Mouse (Mus musculus) megakaryocyte-erythroid progenitor cell, adult 5-6 weeks (primary cell): Measurements from ENCODE around the gene Olfr110. TPM values are rescaled to one million over a fixed set of nuclear protein-coding genes. Genes with fewer than 3 reads are reported as not detected.
"Not testable (repeated sequence)": the region's sequence is repeated elsewhere in the genome, so short reads cannot be mapped to it uniquely, and the experiment has no call there.

ENCODE experiments used
- ATAC-seq: replicated peaks from 2 replicates; pipeline ENCODE4 v1.8.0; 2016; ENCODE audit warnings: mild to moderate bottlenecking, inconsistent platforms; ENCODE audit not compliant: severe bottlenecking, poor library complexity, low FRiP score, low TSS enrichment
- total RNA-seq, 2 experiments: library from RNA; stranded (forward) in 1 of 2; stranded (reverse) in 1 of 2; fragments of 200-1000, 215-1000 nt in 1 of 2; fragments of >200 nt in 1 of 2; fragmentation: Nextera tagmentation in 1 of 2; gene quantifications; 2 replicates each; pipeline ENCODE4 v1.2.3; 2014 to 2017

Olfr110 gene
- total RNA-seq (2014; fragmentation: Nextera tagmentation) (not detected in 2 replicates), total RNA-seq (2017) (not detected in 2 replicates)

DNA sequence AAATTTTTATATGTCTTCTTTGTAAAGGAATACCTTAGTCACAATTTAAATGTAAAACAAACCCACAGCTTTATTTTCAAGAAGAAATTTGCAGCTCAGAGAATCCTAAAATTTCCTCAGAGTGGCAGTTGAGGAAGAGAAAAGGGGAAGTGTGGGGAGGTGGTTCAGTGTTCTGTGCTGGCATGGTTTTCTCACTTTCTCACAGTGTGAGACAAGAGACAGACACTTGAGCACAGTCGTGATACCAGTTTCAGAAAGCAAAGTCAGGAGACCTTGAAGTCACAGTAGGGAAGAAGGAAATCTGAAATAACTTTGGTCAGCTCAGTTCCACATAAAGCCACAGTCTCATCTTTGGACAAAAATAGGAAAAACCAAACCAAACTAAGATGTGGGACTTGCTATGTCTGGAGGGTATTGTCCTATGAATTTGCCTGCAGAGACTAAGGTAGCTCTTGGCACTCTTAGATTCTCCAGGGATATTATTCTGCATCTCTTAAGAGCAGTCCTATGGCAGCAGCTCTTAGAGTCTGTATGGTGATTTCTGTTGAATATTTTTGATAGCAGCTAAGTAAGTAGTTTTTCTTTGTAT is at the start of gene Olfr110:
Gene Olfr110, plus strand, starts transcription at position 539 of the 589 bp plus-strand sequence.
- no peak for ATAC-seq

DNA sequence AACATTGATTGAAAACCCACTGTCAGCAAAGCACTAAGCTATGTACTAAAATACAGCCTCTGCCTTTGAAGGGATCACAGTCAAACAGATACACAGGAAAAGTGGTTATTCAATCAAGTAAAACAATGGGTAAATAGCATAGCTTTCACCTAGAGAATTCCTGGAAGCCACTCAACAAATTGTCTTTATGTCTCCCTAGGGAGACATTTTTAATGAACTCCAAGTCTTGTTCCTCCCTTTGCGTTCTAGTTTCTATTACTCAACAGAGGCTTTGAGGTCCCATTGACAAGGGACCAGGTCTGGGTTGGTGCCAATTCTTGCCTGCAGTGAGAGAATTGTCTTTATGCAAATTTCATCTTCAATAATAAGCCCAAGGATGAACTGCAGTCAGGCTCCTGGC is 47.1 kb upstream of the Olfr110 start, which contains the start of gene Olfr108:
Gene Olfr108, plus strand, starts transcription at position 301 of the 400 bp plus-strand sequence.
- ATAC-seq, result no peak

DNA sequence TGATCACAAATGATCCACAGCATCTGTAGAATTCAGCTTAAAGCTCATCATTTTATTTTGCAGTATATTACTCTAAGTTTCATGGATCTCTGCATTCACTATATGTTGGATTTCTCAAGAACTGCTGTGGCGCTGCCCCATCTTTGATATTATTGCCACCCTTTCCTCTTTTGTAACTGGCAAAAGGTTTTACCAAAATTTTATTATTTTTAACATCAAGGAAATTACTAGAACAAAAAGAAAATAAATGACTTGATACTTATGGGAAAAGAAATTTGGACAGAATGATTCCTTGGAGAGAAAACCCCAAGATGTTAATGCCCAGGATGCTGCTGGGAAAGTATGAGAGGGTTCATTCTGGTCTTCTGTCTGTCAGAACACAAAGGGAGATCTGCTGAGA is 33.7 kb upstream of the Olfr110 start, which contains the start of gene Olfr109:
Gene Olfr109, plus strand, starts transcription at position 301 of the 400 bp plus-strand sequence.
- no peak for ATAC-seq

DNA sequence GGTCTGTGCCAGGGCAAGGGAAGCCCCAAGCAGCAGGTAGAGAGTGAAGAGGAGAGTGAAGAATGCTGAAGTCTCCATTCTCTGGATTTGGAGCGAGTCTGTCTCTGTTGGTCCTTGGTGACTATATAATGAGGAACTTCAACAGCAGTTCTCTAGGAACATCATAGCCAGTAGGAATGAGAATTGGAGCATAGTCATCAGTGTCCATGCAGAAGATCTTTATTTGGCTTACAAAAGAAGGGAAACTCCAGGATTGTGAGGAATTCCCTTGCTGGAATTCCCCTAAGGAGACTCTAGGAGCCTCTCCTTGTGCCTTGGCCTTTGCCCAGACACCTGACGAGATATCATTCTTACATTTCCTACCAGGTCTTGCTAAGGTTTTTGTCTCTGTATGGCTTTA is 8.8 kb upstream of the Olfr110 start, which contains the start of gene H2-M2:
Gene H2-M2, minus strand, starts transcription at position 101 of the 400 bp plus-strand sequence.
- ATAC-seq, result no peak

DNA sequence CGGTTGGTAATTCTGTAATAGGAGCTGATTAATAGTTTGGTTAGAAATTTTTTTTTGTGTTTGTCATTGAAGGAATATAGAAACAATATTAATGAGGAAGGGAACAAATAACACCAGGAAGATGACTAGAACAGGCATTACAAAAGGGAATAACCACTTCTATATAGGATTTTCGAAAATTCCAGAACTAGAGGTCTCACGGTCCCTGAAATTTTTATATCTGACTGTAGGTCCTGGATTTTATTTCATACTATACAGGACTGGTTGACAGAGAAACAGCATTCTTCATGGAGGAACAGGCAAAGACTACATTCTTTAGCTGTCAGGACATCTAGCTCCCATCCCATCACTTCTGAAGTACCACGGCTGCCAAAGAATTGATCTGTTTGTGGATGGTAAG is 15.5 kb downstream of the Olfr110 start, which contains the start of gene Olfr111:
Gene Olfr111, plus strand, starts transcription at position 301 of the 400 bp plus-strand sequence.
- no peak for ATAC-seq

DNA sequence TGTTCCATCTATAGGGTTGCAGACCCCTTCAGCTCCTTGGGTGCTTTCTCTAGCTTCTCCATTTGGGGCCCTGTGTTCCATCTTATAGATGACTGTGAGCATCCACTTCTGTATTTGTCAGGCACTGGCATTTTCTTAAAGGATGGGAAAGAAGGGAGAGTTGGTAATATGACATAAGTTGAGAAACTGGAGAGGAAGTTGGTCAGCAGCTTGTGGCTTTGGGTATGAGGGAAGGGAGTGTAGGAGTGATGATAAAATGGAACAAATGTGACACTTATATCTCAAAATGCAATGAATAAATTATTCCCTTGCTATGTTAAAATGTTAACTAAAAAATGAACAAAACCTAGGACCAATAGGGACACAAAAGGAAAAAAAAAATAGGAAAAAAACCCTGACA is 32.3 kb downstream of the Olfr110 start:
- ATAC-seq, result not testable (repeated sequence)

DNA sequence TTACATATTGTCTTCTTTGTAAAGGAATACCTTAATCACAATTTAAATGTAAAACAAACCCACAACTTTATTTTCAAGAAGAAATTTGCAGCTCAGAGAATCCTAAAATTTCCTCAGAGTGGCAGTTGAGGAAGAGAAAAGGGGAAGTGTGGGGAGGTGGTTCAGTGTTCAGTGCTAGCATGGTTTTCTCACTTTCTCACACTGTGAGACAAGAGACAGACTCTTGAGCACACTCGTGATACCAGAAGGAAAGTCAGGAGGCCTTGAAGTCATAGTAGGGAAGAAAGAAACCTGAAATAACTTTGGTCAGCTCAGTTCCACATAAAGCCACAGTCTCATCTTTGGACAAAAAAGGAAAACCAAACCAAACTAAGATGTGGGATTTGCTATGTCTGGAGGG is 33.2 kb downstream of the Olfr110 start:
- not testable (repeated sequence) for ATAC-seq

DNA sequence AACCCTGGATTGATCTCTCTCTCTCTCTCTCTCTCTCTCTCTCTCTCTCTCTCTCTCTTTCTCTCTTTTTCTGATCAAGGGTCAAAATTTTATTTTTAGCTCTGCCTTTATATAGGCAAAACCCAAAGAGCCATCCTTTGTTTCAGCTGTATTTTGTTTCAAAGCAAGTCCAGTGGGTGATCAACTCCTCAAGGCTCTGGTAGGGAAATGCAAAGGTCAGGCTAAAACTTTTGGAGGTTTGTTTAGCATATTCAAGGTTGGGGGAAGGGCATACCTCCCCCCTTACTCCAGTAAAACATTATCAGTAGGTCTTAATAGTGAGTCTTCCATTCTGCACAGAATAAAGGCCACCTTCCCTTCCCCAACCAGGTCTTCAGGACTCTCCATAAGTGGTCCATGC is 42.9 kb downstream of the Olfr110 start:
- no peak for ATAC-seq

DNA sequence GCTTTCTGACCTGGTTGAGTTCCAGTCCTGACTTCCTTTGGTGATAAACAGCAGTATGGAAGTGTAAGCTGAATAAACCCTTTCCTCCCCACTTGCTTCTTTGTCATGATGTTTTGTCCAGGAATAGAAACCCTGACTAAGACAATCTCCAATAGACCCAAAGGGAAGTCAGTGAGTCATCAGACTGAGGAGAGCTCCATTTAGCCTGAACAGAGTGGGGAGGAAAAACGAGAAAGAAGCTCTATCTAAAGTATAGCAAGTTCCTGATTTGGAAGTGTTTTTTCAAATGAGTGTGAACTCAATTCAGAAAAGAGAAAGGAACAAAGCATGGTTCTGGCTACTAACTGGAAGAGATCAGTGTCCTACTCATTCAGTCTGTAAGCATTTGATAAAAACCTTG is 46.1 kb downstream of the Olfr110 start:
- not testable (repeated sequence) for ATAC-seq

DNA sequence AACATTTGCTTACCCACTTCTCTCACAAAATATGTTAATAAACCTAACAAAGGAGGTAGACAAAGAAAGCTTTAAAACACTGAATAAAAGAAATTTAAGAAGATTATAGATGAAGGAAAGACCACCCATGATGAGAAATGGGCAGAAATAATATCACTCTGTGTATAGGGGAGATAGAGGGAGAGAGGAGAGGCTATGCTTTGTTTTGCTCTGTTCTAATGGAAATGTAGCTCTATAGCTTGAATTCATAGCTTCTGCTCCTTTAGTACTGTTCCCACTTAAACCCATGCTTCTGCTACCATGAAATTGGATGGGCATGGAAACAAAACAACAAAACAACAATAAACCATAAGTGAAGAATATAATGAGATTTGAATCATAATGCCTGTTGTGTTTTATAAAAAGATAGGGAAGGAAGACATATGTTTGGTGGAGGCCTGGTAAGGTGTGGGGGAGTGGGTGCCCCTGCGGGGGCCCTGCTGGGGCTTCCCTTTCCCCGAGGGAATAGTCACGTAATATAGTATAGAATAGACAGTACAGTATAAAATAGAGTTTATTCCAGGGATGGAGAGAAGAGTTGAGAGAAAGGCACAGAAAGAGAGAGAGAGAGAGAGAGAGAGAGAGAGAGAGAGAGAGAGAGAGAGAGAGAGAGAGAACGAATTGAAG is 49.3 kb downstream of the Olfr110 start:
- no peak for ATAC-seq

DNA sequence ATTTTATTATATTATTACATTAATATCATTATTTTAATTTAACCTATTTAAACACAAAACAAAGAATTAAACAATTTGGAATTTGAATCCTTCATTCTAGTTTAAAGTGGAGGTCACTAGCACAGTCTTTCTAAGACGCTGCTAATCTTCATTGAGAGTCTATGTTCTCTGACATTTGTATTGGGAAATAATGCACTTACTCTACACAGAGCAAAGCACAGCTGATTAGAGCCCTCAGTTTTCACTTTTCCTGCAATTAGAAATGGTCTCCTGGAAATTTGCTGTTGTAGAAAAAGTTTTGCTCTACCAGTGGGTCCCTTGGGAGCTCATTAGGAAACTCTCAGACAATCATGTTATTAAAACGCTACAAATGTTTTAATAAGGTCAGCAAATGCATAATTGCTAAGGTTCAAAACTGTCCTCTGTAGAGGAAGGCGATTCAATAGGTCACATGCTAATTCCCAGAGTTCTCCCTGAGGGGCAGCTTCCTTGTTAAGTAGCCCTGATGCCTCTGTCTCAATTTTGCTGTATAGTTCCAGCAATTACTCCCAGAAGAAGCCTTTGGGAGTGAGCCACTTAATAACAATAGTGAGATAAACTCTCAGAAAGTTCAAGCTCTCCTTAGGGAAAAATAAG is 51.6 kb downstream of the Olfr110 start:
- ATAC-seq, result no peak

Other genes with a start within 250 kb of the Olfr110 start
- not detected in 2 replicates for gene Olfr98, start 228.7 kb upstream of the Olfr110 start, total RNA-seq (2014; fragmentation: Nextera tagmentation)
- gene Olfr98, start 228.7 kb upstream of the Olfr110 start, total RNA-seq (2017), result not detected in 2 replicates
- gene H2-M3, start 222.2 kb upstream of the Olfr110 start, total RNA-seq (2014; fragmentation: Nextera tagmentation), result 5.7 and 6.3 TPM in 2 replicates
- gene H2-M3, start 222.2 kb upstream of the Olfr110 start, total RNA-seq (2017), result 3.8 and 9.0 TPM in 2 replicates
- gene Olfr99, start 209.0 kb upstream of the Olfr110 start, total RNA-seq (2014; fragmentation: Nextera tagmentation), result not detected in 2 replicates
- gene Olfr99, start 209.0 kb upstream of the Olfr110 start, total RNA-seq (2017), result not detected in 2 replicates
- not detected in 2 replicates for gene Olfr101, start 188.2 kb upstream of the Olfr110 start, total RNA-seq (2014; fragmentation: Nextera tagmentation)
- gene Olfr101, start 188.2 kb upstream of the Olfr110 start, total RNA-seq (2017), result not detected in 2 replicates
- gene Olfr102, start 175.4 kb upstream of the Olfr110 start, total RNA-seq (2014; fragmentation: Nextera tagmentation), result not detected in 2 replicates
- not detected in 2 replicates for gene Olfr102, start 175.4 kb upstream of the Olfr110 start, total RNA-seq (2017)
- gene Olfr103, start 152.8 kb upstream of the Olfr110 start, total RNA-seq (2014; fragmentation: Nextera tagmentation), result not detected in 2 replicates
- not detected in 2 replicates for gene Olfr103, start 152.8 kb upstream of the Olfr110 start, total RNA-seq (2017)
- not detected in 2 replicates for gene Olfr104-ps, start 132.9 kb upstream of the Olfr110 start, total RNA-seq (2014; fragmentation: Nextera tagmentation)
- gene Olfr104-ps, start 132.9 kb upstream of the Olfr110 start, total RNA-seq (2017), result not detected in 2 replicates
- gene Olfr105-ps, start 113.4 kb upstream of the Olfr110 start, total RNA-seq (2014; fragmentation: Nextera tagmentation), result not detected in 2 replicates
- gene Olfr105-ps, start 113.4 kb upstream of the Olfr110 start, total RNA-seq (2017), result not detected in 2 replicates
- not detected in 2 replicates for gene Olfr106-ps, start 102.1 kb upstream of the Olfr110 start, total RNA-seq (2014; fragmentation: Nextera tagmentation)
- gene Olfr106-ps, start 102.1 kb upstream of the Olfr110 start, total RNA-seq (2017), result not detected in 2 replicates
- not detected in 2 replicates for gene Olfr107, start 93.2 kb upstream of the Olfr110 start, total RNA-seq (2014; fragmentation: Nextera tagmentation)
- gene Olfr107, start 93.2 kb upstream of the Olfr110 start, total RNA-seq (2017), result not detected in 2 replicates
- not detected in 2 replicates for gene Olfr108, start 47.0 kb upstream of the Olfr110 start, total RNA-seq (2014; fragmentation: Nextera tagmentation)
- not detected in 2 replicates for gene Olfr108, start 47.0 kb upstream of the Olfr110 start, total RNA-seq (2017)
- gene Olfr109, start 33.6 kb upstream of the Olfr110 start, total RNA-seq (2014; fragmentation: Nextera tagmentation), result not detected in 2 replicates
- not detected in 2 replicates for gene Olfr109, start 33.6 kb upstream of the Olfr110 start, total RNA-seq (2017)
- not detected in 2 replicates for gene H2-M2, start 8.9 kb upstream of the Olfr110 start, total RNA-seq (2014; fragmentation: Nextera tagmentation)
- gene H2-M2, start 8.9 kb upstream of the Olfr110 start, total RNA-seq (2017), result not detected in 2 replicates
- not detected in 2 replicates for gene Olfr111, start 15.6 kb downstream of the Olfr110 start, total RNA-seq (2014; fragmentation: Nextera tagmentation)
- not detected in 2 replicates for gene Olfr111, start 15.6 kb downstream of the Olfr110 start, total RNA-seq (2017)
- gene Olfr112, start 77.0 kb downstream of the Olfr110 start, total RNA-seq (2014; fragmentation: Nextera tagmentation), result not detected in 2 replicates
- not detected in 2 replicates for gene Olfr112, start 77.0 kb downstream of the Olfr110 start, total RNA-seq (2017)
- not detected in 2 replicates for gene Olfr113, start 85.2 kb downstream of the Olfr110 start, total RNA-seq (2014; fragmentation: Nextera tagmentation)
- gene Olfr113, start 85.2 kb downstream of the Olfr110 start, total RNA-seq (2017), result not detected in 2 replicates
- not detected in 2 replicates for gene Olfr114, start 100.3 kb downstream of the Olfr110 start, total RNA-seq (2014; fragmentation: Nextera tagmentation)
- gene Olfr114, start 100.3 kb downstream of the Olfr110 start, total RNA-seq (2017), result not detected in 2 replicates
- not detected in 2 replicates for gene Olfr115, start 134.6 kb downstream of the Olfr110 start, total RNA-seq (2014; fragmentation: Nextera tagmentation)
- not detected in 2 replicates for gene Olfr115, start 134.6 kb downstream of the Olfr110 start, total RNA-seq (2017)
- not detected in 2 replicates for gene Olfr116, start 134.7 kb downstream of the Olfr110 start, total RNA-seq (2014; fragmentation: Nextera tagmentation)
- not detected in 2 replicates for gene Olfr116, start 134.7 kb downstream of the Olfr110 start, total RNA-seq (2017)
- gene Olfr117, start 171.3 kb downstream of the Olfr110 start, total RNA-seq (2014; fragmentation: Nextera tagmentation), result not detected in 2 replicates
- not detected in 2 replicates for gene Olfr117, start 171.3 kb downstream of the Olfr110 start, total RNA-seq (2017)
- not detected in 2 replicates for gene Olfr118, start 174.5 kb downstream of the Olfr110 start, total RNA-seq (2014; fragmentation: Nextera tagmentation)
- gene Olfr118, start 174.5 kb downstream of the Olfr110 start, total RNA-seq (2017), result not detected in 2 replicates
- gene Olfr119, start 204.1 kb downstream of the Olfr110 start, total RNA-seq (2014; fragmentation: Nextera tagmentation), result not detected in 2 replicates
- not detected in 2 replicates for gene Olfr119, start 204.1 kb downstream of the Olfr110 start, total RNA-seq (2017)
- not detected in 2 replicates for gene Olfr120, start 229.3 kb downstream of the Olfr110 start, total RNA-seq (2014; fragmentation: Nextera tagmentation)
- not detected in 2 replicates for gene Olfr120, start 229.3 kb downstream of the Olfr110 start, total RNA-seq (2017)